In the genomic region with DNA sequence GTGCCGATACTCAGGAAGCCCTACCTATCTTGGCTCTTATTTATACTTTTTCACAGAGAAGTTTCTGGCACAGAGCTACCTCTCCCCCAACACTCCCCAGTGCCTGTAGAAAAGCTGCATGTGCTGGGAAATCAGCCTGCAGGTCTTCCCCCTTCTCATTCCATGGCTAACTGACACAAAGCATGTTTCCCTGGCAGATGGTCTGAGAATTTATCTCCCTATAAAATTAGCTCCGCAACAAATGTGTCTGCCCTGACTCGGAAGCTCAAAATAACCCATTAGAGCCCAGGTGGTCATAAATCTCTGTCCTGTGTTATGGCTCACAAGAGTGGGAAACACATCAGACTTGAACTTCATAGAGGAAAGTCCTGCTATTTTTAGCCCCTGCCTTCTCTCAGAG, we compare ENCODE assay signal across 9 mouse cellular contexts.
DNase-seq lines count a peak whose midpoint lies in the region; ATAC-seq lines count a peak whose summit lies in the region.
"Had no signal": no experiment of that assay in that cellular context is flagged by ENCODE, and none has a peak within 500 bp of the region (broad histone marks: within the 10 kb centered on the region; RNA-seq: fewer than 3 reads in every experiment).

No protein-coding gene starts in this region.

- H3K4me2 ChIP-seq in forebrain, embryonic 13.5 days: no peak overlapping the region
- H3K4me2 ChIP-seq: liver, embryonic 13.5 days had no signal

- ATAC-seq in frontal cortex, adult (ENCODE audit: low TSS enrichment): peak; percentile 18; the same call in 1 of the 2 replicates
- ATAC-seq in forebrain, embryonic 13.5 days: no peak

- no peak overlapping the region for H3K4me3 ChIP-seq in forebrain, embryonic 13.5 days
- H3K4me3 ChIP-seq: liver, embryonic 13.5 days had no signal

- WGBS in forebrain, embryonic 13.5 days: 60% methylated on average over 3 of the region's 3 CpGs

- no peaks in the 10 kb centered on the region for H3K27me3 ChIP-seq in forebrain, embryonic 13.5 days
- H3K27me3 ChIP-seq: liver, embryonic 13.5 days had no signal

- no peak for DNase-seq in frontal cortex, postnatal 10 days (ENCODE audit: low spot score in 2 of 2)
- DNase-seq in NIH3T3 (ENCODE audit: low read depth): peak; percentile 48
- DNase-seq in layer of hippocampus, adult 9-10 months (ENCODE audit: low spot score): peak; percentile 37
- peak; percentile 36 for DNase-seq in yolk sac, embryonic 10.5 days (ENCODE audit: low spot score)
- no peak for DNase-seq in adrenal gland, postnatal 14 days
- no peak for DNase-seq in ovary, postnatal 36 days (ENCODE audit: low spot score)
- DNase-seq: liver, embryonic 13.5 days had no signal

- peak overlapping the region; percentile 76 for H3K27ac ChIP-seq in forebrain, embryonic 13.5 days
- H3K27ac ChIP-seq: liver, embryonic 13.5 days had no signal

- no peaks in the 10 kb centered on the region for H3K36me3 ChIP-seq in forebrain, embryonic 13.5 days (ENCODE audit: poor library complexity, severe bottlenecking)
- H3K36me3 ChIP-seq: liver, embryonic 13.5 days had no signal

- no peaks in the 10 kb centered on the region for H3K9me3 ChIP-seq in forebrain, embryonic 13.5 days (replicated peaks)
- H3K9me3 ChIP-seq: liver, embryonic 13.5 days had no signal

- peaks cover 25% of the 10 kb centered on the region for H3K4me1 ChIP-seq in forebrain, embryonic 13.5 days

- H3K9ac ChIP-seq in forebrain, embryonic 13.5 days: no peak overlapping the region; the same call in 1 of the 2 replicates
- H3K9ac ChIP-seq: liver, embryonic 13.5 days had no signal

Comparison
In these comparisons a context has a peak if more than half of its experiments do, and no peak if none do; other contexts are left out.
1. DNase-seq: peak in NIH3T3 (single experiment), layer of hippocampus, adult 9-10 months (single experiment) and yolk sac, embryonic 10.5 days (single experiment); none in frontal cortex, postnatal 10 days (0 of 2), adrenal gland, postnatal 14 days (single experiment) and ovary, postnatal 36 days (single experiment).